ENCODE assay signal across 13 mouse cellular contexts in the genomic region with DNA sequence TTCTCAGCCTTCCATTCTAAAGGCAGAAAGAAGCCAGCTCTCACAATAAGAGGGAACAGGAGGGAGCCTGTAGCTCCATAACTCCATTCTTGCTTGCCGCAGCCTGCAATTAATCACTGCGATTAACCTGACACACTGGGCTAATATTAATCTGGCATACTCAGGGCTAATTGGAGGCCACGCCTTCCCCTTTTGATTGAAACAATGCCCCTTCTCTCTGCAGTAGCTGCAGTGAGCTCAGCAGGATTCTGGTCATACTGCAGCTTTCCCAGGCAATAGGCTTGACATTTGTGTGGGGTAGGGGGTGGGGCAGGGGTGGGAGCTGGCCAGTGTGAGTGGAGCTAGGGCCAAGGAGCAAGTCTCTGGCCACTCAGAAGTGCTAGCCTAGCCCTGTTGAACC.
DNase-seq lines count a peak whose midpoint lies in the region; ATAC-seq and TF ChIP-seq lines count a peak whose summit lies in the region.
"Had no signal": no experiment of that assay in that cellular context is flagged by ENCODE, and none has a peak within 500 bp of the region (broad histone marks: within the 10 kb centered on the region; RNA-seq: fewer than 3 reads in every experiment).

No protein-coding gene starts in this region.

- intact Hi-C loops in heart, postnatal 36 days (cut with DNase I): no loop called here

- no peak for TF ChIP-seq CTCF in hindbrain, postnatal 0 days (IDR thresholded peaks at IDR 0.05; ENCODE audit: low read depth)

- DNase-seq in heart, embryonic 10.5 days (ENCODE audit: low spot score): no peak
- DNase-seq in heart, postnatal 36 days: no peak
- peak; percentile 53 for DNase-seq in hindbrain, postnatal 0 days (ENCODE audit: low spot score)
- no peak for DNase-seq in frontal cortex, postnatal 25 days (ENCODE audit: low spot score in 2 of 2)
- DNase-seq in adrenal gland, postnatal 36 days: no peak
- DNase-seq: adrenal gland, postnatal 25 days; gastrocnemius, postnatal 14 days had no signal

- no peaks in the 10 kb centered on the region for H3K36me3 ChIP-seq in heart, embryonic 10.5 days
- H3K36me3 ChIP-seq in neural tube, embryonic 13.5 days: no peaks in the 10 kb centered on the region
- no peaks in the 10 kb centered on the region for H3K36me3 ChIP-seq in neural tube, embryonic 15.5 days
- H3K36me3 ChIP-seq in hindbrain, postnatal 0 days (ENCODE audit: insufficient read depth, low read length): no peaks in the 10 kb centered on the region
- H3K36me3 ChIP-seq: lung, embryonic 15.5 days had no signal

- no peak overlapping the region for H3K4me2 ChIP-seq in neural tube, embryonic 13.5 days
- H3K4me2 ChIP-seq in neural tube, embryonic 15.5 days: no peak overlapping the region
- H3K4me2 ChIP-seq in hindbrain, postnatal 0 days (ENCODE audit: low read depth, low read length): no peak overlapping the region
- H3K4me2 ChIP-seq: lung, embryonic 15.5 days had no signal

- no peak overlapping the region for H3K9ac ChIP-seq in neural tube, embryonic 13.5 days
- H3K9ac ChIP-seq in neural tube, embryonic 15.5 days (replicated peaks): no peak overlapping the region
- H3K9ac ChIP-seq in hindbrain, postnatal 0 days (replicated peaks; ENCODE audit: low read length): no peak overlapping the region
- H3K9ac ChIP-seq: lung, embryonic 15.5 days had no signal

- no peaks in the 10 kb centered on the region for H3K9me3 ChIP-seq in heart, embryonic 10.5 days
- no peaks in the 10 kb centered on the region for H3K9me3 ChIP-seq in neural tube, embryonic 13.5 days
- H3K9me3 ChIP-seq in neural tube, embryonic 15.5 days (replicated peaks): no peaks in the 10 kb centered on the region
- no peaks in the 10 kb centered on the region for H3K9me3 ChIP-seq in hindbrain, postnatal 0 days (ENCODE audit: low read length)
- H3K9me3 ChIP-seq: lung, embryonic 15.5 days had no signal

- H3K4me3 ChIP-seq in heart, embryonic 10.5 days: no peak overlapping the region
- H3K4me3 ChIP-seq in neural tube, embryonic 13.5 days: no peak overlapping the region
- no peak overlapping the region for H3K4me3 ChIP-seq in neural tube, embryonic 15.5 days (replicated peaks)
- no peak overlapping the region for H3K4me3 ChIP-seq in hindbrain, postnatal 0 days (ENCODE audit: low read length)
- H3K4me3 ChIP-seq: lung, embryonic 15.5 days; myocyte had no signal

- peaks cover 13% of the 10 kb centered on the region for H3K4me1 ChIP-seq in heart, embryonic 10.5 days
- H3K4me1 ChIP-seq in neural tube, embryonic 13.5 days (replicated peaks): peaks cover 13% of the 10 kb centered on the region
- H3K4me1 ChIP-seq in neural tube, embryonic 15.5 days: peaks cover 10% of the 10 kb centered on the region
- H3K4me1 ChIP-seq in hindbrain, postnatal 0 days (ENCODE audit: insufficient read depth, low read length): peaks cover 12% of the 10 kb centered on the region

- peak; percentile 56; the same call in 1 of the 2 replicates for ATAC-seq in neural tube, embryonic 13.5 days (ENCODE audit: low read depth)
- ATAC-seq in neural tube, embryonic 15.5 days (ENCODE audit: low FRiP score): no peak
- peak; percentile 62 for ATAC-seq in hindbrain, postnatal 0 days
- no peak for ATAC-seq in erythroblast, adult 5-6 weeks (replicated peaks; ENCODE audit: low FRiP score, poor library complexity, severe bottlenecking)
- ATAC-seq: inflammation-experienced regulatory T-cells, adult 6 months had no signal

- H3K27me3 ChIP-seq in heart, embryonic 10.5 days (ENCODE audit: insufficient read depth, poor library complexity, severe bottlenecking): 0 out of 2 replicates have a peak, but pooled peaks cover 9% of the 10 kb centered on the region
- no peaks in the 10 kb centered on the region for H3K27me3 ChIP-seq in neural tube, embryonic 13.5 days
- H3K27me3 ChIP-seq in neural tube, embryonic 15.5 days (replicated peaks): no peaks in the 10 kb centered on the region
- H3K27me3 ChIP-seq in hindbrain, postnatal 0 days (ENCODE audit: insufficient read depth, low read length): no peaks in the 10 kb centered on the region
- H3K27me3 ChIP-seq: lung, embryonic 15.5 days had no signal

- WGBS in heart, embryonic 10.5 days: 74% methylated on average over 3 of the region's 3 CpGs
- 6% methylated on average over 3 of the region's 3 CpGs for WGBS in neural tube, embryonic 13.5 days
- whole genome bisulfite sequencing in neural tube, embryonic 15.5 days: 22% methylated on average over 3 of the region's 3 CpGs
- WGBS in hindbrain, postnatal 0 days: 12% methylated on average over 3 of the region's 3 CpGs

- H3K27ac ChIP-seq in heart, embryonic 10.5 days: peak overlapping the region; percentile 72
- 0 out of 2 replicates have a peak overlapping the region, but pooled peaks have one; percentile 10 for H3K27ac ChIP-seq in neural tube, embryonic 13.5 days (replicated peaks)
- no peak overlapping the region for H3K27ac ChIP-seq in neural tube, embryonic 15.5 days (replicated peaks)
- H3K27ac ChIP-seq in hindbrain, postnatal 0 days: no peak overlapping the region
- H3K27ac ChIP-seq: lung, embryonic 15.5 days had no signal

Comparison
In these comparisons a context has a peak if more than half of its experiments do, and no peak if none do; other contexts are left out.
1. H3K27ac ChIP-seq: peak in heart, embryonic 10.5 days (single experiment) and neural tube, embryonic 13.5 days (single experiment); none in neural tube, embryonic 15.5 days (single experiment) and hindbrain, postnatal 0 days (single experiment).
2. ATAC-seq: peak in neural tube, embryonic 13.5 days (single experiment) and hindbrain, postnatal 0 days (single experiment); none in neural tube, embryonic 15.5 days (single experiment) and erythroblast, adult 5-6 weeks (single experiment).